Mouse (Mus musculus) heart, postnatal 0 days (tissue): Measurements from ENCODE around the gene Chadl. TPM values are rescaled to one million over a fixed set of nuclear protein-coding genes. Genes with fewer than 3 reads are reported as not detected.
"Not testable (repeated sequence)": the region's sequence is repeated elsewhere in the genome, so short reads cannot be mapped to it uniquely, and the experiment has no call there.

Experiments
- ATAC-seq: fragments of 200-750 bp; cut with Nextera tagmentation; 2 replicates; pipeline ENCODE4 v1.8.0; 2017; ENCODE audit warnings: low read depth, moderate number of reproducible peaks, moderate library complexity; ENCODE audit not compliant: insufficient read depth
- DNase-seq: peaks from one replicate; pipeline ENCODE4 v3.0.0-alpha.2; 2016; ENCODE audit warnings: low spot score
- H3K27ac ChIP-seq: fragments of 300-500 bp; sonication (generic); 2 replicates; pipeline ENCODE4 v1.5.1; 2014; ENCODE audit warnings: low read depth, mild to moderate bottlenecking
- H3K27me3 ChIP-seq: fragments of 300-500 bp; sonication (generic); 2 replicates; pipeline ENCODE4 v1.6.1; 2014; ENCODE audit warnings: low read length, mixed read lengths; ENCODE audit not compliant: control insufficient read depth, insufficient read depth
- H3K36me3 ChIP-seq: fragments of 300-500 bp; sonication (generic); replicated peaks from 2 replicates; pipeline ENCODE4 v1.6.1; 2014; ENCODE audit warnings: low read length, mixed read lengths; ENCODE audit not compliant: control insufficient read depth, insufficient read depth
- H3K4me1 ChIP-seq: fragments of 300-500 bp; sonication (generic); 2 replicates; pipeline ENCODE4 v1.6.1; 2014; ENCODE audit warnings: antibody characterized with exemption; ENCODE audit not compliant: control insufficient read depth, insufficient read depth
- H3K4me2 ChIP-seq: fragments of 300-500 bp; sonication (generic); 2 replicates; pipeline ENCODE4 v1.6.1; 2014; ENCODE audit warnings: low read depth, mild to moderate bottlenecking, low read length, moderate library complexity
- H3K4me3 ChIP-seq: fragments of 300-500 bp; sonication (generic); 2 replicates; pipeline ENCODE4 v1.5.1; 2014; ENCODE audit warnings: low read depth, low read length
- H3K9ac ChIP-seq: fragments of 300-500 bp; sonication (generic); replicated peaks from 2 replicates; pipeline ENCODE4 v1.6.1; 2014; ENCODE audit warnings: low read depth, low read length, mixed read lengths
- H3K9me3 ChIP-seq: fragments of 300-500 bp; sonication (generic); replicated peaks from 2 replicates; pipeline ENCODE4 v1.6.1; 2016; ENCODE audit warnings: low read length; ENCODE audit not compliant: control insufficient read depth
- CTCF ChIP-seq: IDR thresholded peaks from 2 replicates; pipeline ENCODE4 v1.5.1; 2016; ENCODE audit warnings: antibody characterized with exemption, control low read depth, low read depth
- EP300 ChIP-seq: IDR thresholded peaks from 2 replicates; pipeline ENCODE4 v1.6.1; 2016; ENCODE audit warnings: antibody characterized with exemption, low read depth
- WGBS: fragments of 180-500 bp; shearing (Covaris S2); extraction: QIAGEN DNeasy Blood & Tissue Kit; methylation state at CpG from one replicate; pipeline ENCODE4 v1.1.7; 2014; 5-methylcytosine and 5-hydroxymethylcytosine counted together
- polyA plus RNA-seq: library from polyadenylated mRNA; unstranded; fragments of >200 nt; fragmentation: Nextera tagmentation; extraction: Ambion mirVana; gene quantifications from 2 replicates; pipeline ENCODE4 v1.2.1, GENCODE M21; 2015
- total RNA-seq: library from RNA; depleted of rRNA; stranded (reverse); fragments of >200 nt; gene quantifications from 2 replicates; pipeline ENCODE4 v1.2.3, GENCODE M21; 2014; ENCODE audit warnings: low replicate concordance; rRNA removed

Chadl gene
- total RNA-seq (2.3 TPM in 1 of 2 replicates, not detected in the other), polyA plus RNA-seq (0.74 and 1.2 TPM in 2 replicates)

GRCm38 (mm10) chr15:81697175-81697574 lies at the start of gene Chadl:
Gene Chadl (minus strand): TSS chr15:81697287.
- no peak for ATAC-seq

GRCm38 (mm10) chr15:81745601-81746114 lies 48.6 kb upstream of the Chadl start:
- TF ChIP-seq CTCF = no peak
- no peak for TF ChIP-seq EP300
- H3K4me2 ChIP-seq = peak overlapping the region; percentile 94
- no peaks in the 10 kb centered on the region for H3K36me3 ChIP-seq
- peak overlapping the region; percentile 84 for H3K4me3 ChIP-seq
- no peaks in the 10 kb centered on the region for H3K27me3 ChIP-seq
- 2% methylated on average over 32 of the region's 33 CpGs for WGBS
- H3K9ac ChIP-seq = peak overlapping the region; percentile 93
- DNase-seq = peak; percentile 56
- no peaks in the 10 kb centered on the region for H3K9me3 ChIP-seq
- peak overlapping the region; percentile 91 for H3K27ac ChIP-seq
- ATAC-seq = peak; percentile 75
- peaks cover 9% of the 10 kb centered on the region; the same call in 1 of the 2 replicates for H3K4me1 ChIP-seq

More at GRCm38 (mm10) chr15:81697175-81697574, at the start of gene Chadl:
- no peak for DNase-seq
- H3K27ac ChIP-seq = no peak within 1 kb of the TSS
- peaks cover 42% of the 10 kb centered on the region for H3K27me3 ChIP-seq
- H3K9ac ChIP-seq = no peak within 1 kb of the TSS
- no peak within 1 kb of the TSS for H3K4me3 ChIP-seq
- TF ChIP-seq CTCF (no peak), EP300 (no peak)
- 61% methylated on average over 7 of the region's 7 CpGs for WGBS
- no peak within 1 kb of the TSS for H3K4me2 ChIP-seq
- H3K9me3 ChIP-seq = no peaks in the 10 kb centered on the region
- H3K4me1 ChIP-seq = peaks cover 14% of the 10 kb centered on the region; the same call in 1 of the 2 replicates
- no peaks in the 10 kb centered on the region for H3K36me3 ChIP-seq

GRCm38 (mm10) chr15:81744992-81745600 lies 48.0 kb upstream of the Chadl start, which contains the start of the genes Zc3h7b and Rangap1:
Gene Zc3h7b (plus strand): TSS chr15:81745057.
Gene Rangap1 (minus strand): TSS chr15:81745530.
- peaks cover 9% of the 10 kb centered on the region; the same call in 1 of the 2 replicates for H3K4me1 ChIP-seq
- peak within 1 kb of the TSS; percentile 93 for H3K9ac ChIP-seq
- H3K4me2 ChIP-seq = peak within 1 kb of the TSS; percentile 94
- under 1% methylated on average over 65 of the region's 65 CpGs for WGBS
- TF ChIP-seq CTCF (no peak), EP300 (no peak; the same call in 1 of the 2 replicates)
- H3K9me3 ChIP-seq = no peaks in the 10 kb centered on the region
- no peaks in the 10 kb centered on the region for H3K36me3 ChIP-seq
- DNase-seq (peak; percentile 87), ATAC-seq (peak; percentile 88)
- no peaks in the 10 kb centered on the region for H3K27me3 ChIP-seq
- H3K4me3 ChIP-seq = peak within 1 kb of the TSS; percentile 84
- H3K27ac ChIP-seq = peak within 1 kb of the TSS; percentile 91

GRCm38 (mm10) chr15:81742368-81742767 lies 45.3 kb upstream of the Chadl start:
- WGBS = 12% methylated on average over 1 of the region's 2 CpGs

GRCm38 (mm10) chr15:81739924-81740323 lies 42.8 kb upstream of the Chadl start:
- Histone ChIP-seq H3K36me3 (no peaks in the 10 kb centered on the region), H3K9ac (no peak overlapping the region), H3K4me3 (no peak overlapping the region), H3K4me2 (no peak overlapping the region), H3K9me3 (no peaks in the 10 kb centered on the region), H3K4me1 (0 out of 2 replicates have a peak, but pooled peaks cover 4% of the 10 kb centered on the region), H3K27ac (no peak overlapping the region), H3K27me3 (no peaks in the 10 kb centered on the region)
- DNase-seq (no peak), ATAC-seq (no peak)
- TF ChIP-seq EP300 (no peak), CTCF (peak; percentile 49)
- 11% methylated on average over 2 of the region's 2 CpGs for WGBS

More at GRCm38 (mm10) chr15:81742368-81742767, 45.3 kb upstream of the Chadl start:
- not testable (repeated sequence) for DNase-seq, H3K36me3 ChIP-seq, ATAC-seq, H3K4me2 ChIP-seq, H3K27me3 ChIP-seq, H3K27ac ChIP-seq, H3K9ac ChIP-seq, H3K9me3 ChIP-seq, H3K4me1 ChIP-seq, H3K4me3 ChIP-seq
